Mouse (Mus musculus) MEL (cell line): ENCODE results near the gene Cnn3. TPM values are rescaled to one million over a fixed set of nuclear protein-coding genes. Genes with fewer than 3 reads are reported as not detected.

ENCODE experiments used
- DNase-seq: peaks from one replicate; pipeline ENCODE4 v3.0.0; 2011; ENCODE audit warnings: low read depth, low spot score
- H3K27ac ChIP-seq: 2 replicates; pipeline ENCODE4 v1.5.1; 2012; ENCODE audit warnings: low read depth, mild to moderate bottlenecking, control low read depth, low read length, moderate library complexity; ENCODE audit not compliant: control insufficient read depth
- H3K27me3 ChIP-seq, 2 experiments: fragments of 150-350 bp in 1 of 2; sonication (generic) in 1 of 2; 2 replicates each; pipeline ENCODE4 v1.6.1; 2012; ENCODE audit warnings: low read length in 2 of 2, mild to moderate bottlenecking in 2 of 2, improper control_type of control experiment in 1 of 2, moderate library complexity in 1 of 2; ENCODE audit not compliant: insufficient read depth in 2 of 2, control insufficient read depth in 1 of 2
- H3K36me3 ChIP-seq, 2 experiments: 2 replicates each; pipeline ENCODE4 v1.6.1; 2012 to 2014; ENCODE audit warnings: low read length in 2 of 2, improper control_type of control experiment in 1 of 2, inconsistent platforms in 1 of 2, mild to moderate bottlenecking in 1 of 2; ENCODE audit not compliant: insufficient read depth in 2 of 2, control insufficient read depth in 1 of 2
- H3K4me1 ChIP-seq, 2 experiments: fragments of 150-350 bp in 1 of 2; sonication (generic) in 1 of 2; 2 replicates each; pipeline ENCODE4 v1.6.1; 2012; ENCODE audit warnings: low read length in 2 of 2, improper control_type of control experiment in 1 of 2, mild to moderate bottlenecking in 1 of 2; ENCODE audit not compliant: insufficient read depth in 2 of 2, control insufficient read depth in 1 of 2
- H3K4me3 ChIP-seq, 2 experiments: fragments of 150-350 bp in 1 of 2; sonication (generic) in 1 of 2; 2 replicates each; pipeline ENCODE4 v1.5.1; 2012; ENCODE audit warnings: low read depth in 2 of 2, low read length in 2 of 2, mild to moderate bottlenecking in 2 of 2, moderate library complexity in 2 of 2, control low read depth in 1 of 2, improper control_type of control experiment in 1 of 2; ENCODE audit not compliant: control insufficient read depth in 1 of 2, insufficient read depth in 1 of 2
- H3K79me2 ChIP-seq: 2 replicates; pipeline ENCODE4 v1.6.1; 2012; ENCODE audit warnings: mild to moderate bottlenecking, low read length, moderate library complexity; ENCODE audit not compliant: control insufficient read depth, poor library complexity, insufficient read depth
- H3K9ac ChIP-seq: 2 replicates; pipeline ENCODE4 v1.6.1; 2012; ENCODE audit warnings: low read depth, mild to moderate bottlenecking, control low read depth, low read length, moderate library complexity; ENCODE audit not compliant: control insufficient read depth, poor library complexity, severe bottlenecking
- H3K9me3 ChIP-seq: fragments of 150-350 bp; sonication (generic); replicated peaks from 2 replicates; pipeline ENCODE4 v1.6.1; 2012; ENCODE audit warnings: mild to moderate bottlenecking, low read length, improper control_type of control experiment, moderate library complexity; ENCODE audit not compliant: insufficient read depth
- CHD2 ChIP-seq: IDR thresholded peaks from 2 replicates; pipeline ENCODE4 v1.6.1; 2011; ENCODE audit warnings: low read length, improper control_type of control experiment
- E2F4 ChIP-seq: IDR thresholded peaks from 2 replicates; pipeline ENCODE4 v1.6.1; 2011; ENCODE audit warnings: low read depth, low read length, improper control_type of control experiment, borderline replicate concordance
- ETS1 ChIP-seq: IDR thresholded peaks from 2 replicates; pipeline ENCODE4 v1.6.1; 2012; ENCODE audit warnings: low read depth, mild to moderate bottlenecking, inconsistent platforms, low read length, improper control_type of control experiment, moderate library complexity
- GATA1 ChIP-seq: IDR thresholded peaks from 2 replicates; pipeline ENCODE4 v1.6.1; 2011; ENCODE audit warnings: low read depth, low read length, improper control_type of control experiment
- JUND ChIP-seq: IDR thresholded peaks from 2 replicates; pipeline ENCODE4 v1.6.1; 2011; ENCODE audit warnings: low read depth, mild to moderate bottlenecking, improper control_type of control experiment, low read length
- MAX ChIP-seq: IDR thresholded peaks from 2 replicates; pipeline ENCODE4 v1.6.1; 2011; ENCODE audit warnings: low read length, improper control_type of control experiment
- MYB ChIP-seq: IDR thresholded peaks from 2 replicates; pipeline ENCODE4 v1.6.1; 2011; ENCODE audit warnings: mild to moderate bottlenecking, low read depth, low read length, improper control_type of control experiment
- MYC ChIP-seq: IDR thresholded peaks from 2 replicates; pipeline ENCODE4 v1.6.1; 2011; ENCODE audit warnings: low read depth, mild to moderate bottlenecking, low read length, improper control_type of control experiment, moderate library complexity
- NELFE ChIP-seq: IDR thresholded peaks from 2 replicates; pipeline ENCODE4 v1.6.1; 2011; ENCODE audit warnings: low read depth, low read length, improper control_type of control experiment
- SMC3 ChIP-seq: IDR thresholded peaks from 2 replicates; pipeline ENCODE4 v1.6.1; 2011; ENCODE audit warnings: low read depth, low read length, improper control_type of control experiment
- ZC3H11A ChIP-seq: IDR thresholded peaks from 2 replicates; pipeline ENCODE4 v1.6.1; 2012; ENCODE audit warnings: low read depth, mild to moderate bottlenecking, inconsistent platforms, low read length, improper control_type of control experiment
- ZMIZ1 ChIP-seq: IDR thresholded peaks from 2 replicates; pipeline ENCODE4 v1.6.1; 2012; ENCODE audit warnings: low read depth, mild to moderate bottlenecking, inconsistent platforms, low read length, improper control_type of control experiment, moderate library complexity
- polyA plus RNA-seq, 2 experiments: library from polyadenylated mRNA; stranded (reverse) in 1 of 2; unstranded in 1 of 2; fragments of >175 nt in 1 of 2; fragments of >200 nt in 1 of 2; gene quantifications; 2 replicates each; pipeline versions ENCODE4 v1.2.1 to v1.2.4; 2012; ENCODE audit warnings: low replicate concordance in 2 of 2, low read depth in 1 of 2; ENCODE audit not compliant: insufficient read length in 2 of 2, insufficient read depth in 1 of 2, missing spikeins in 1 of 2
- total RNA-seq: library from RNA; depleted of rRNA; stranded (reverse); fragments of 300-350 nt; gene quantifications from 2 replicates; pipeline ENCODE4 v1.2.3, GENCODE M21; 2012; rRNA removed

Gene Cnn3
- total and polyA plus RNA-seq, 3 experiments = not detected

- H3K27ac ChIP-seq = no peak overlapping the region
- no peak overlapping the region for H3K4me3 ChIP-seq
- TF ChIP-seq ETS1 (no peak), CHD2 (no peak), E2F4 (no peak), NELFE (no peak), MYB (no peak), GATA1 (no peak), ZC3H11A (no peak), SMC3 (no peak), JUND (no peak), ZMIZ1 (no peak)
- no peaks in the 10 kb centered on the region for H3K9me3 ChIP-seq
- no peak for DNase-seq
- H3K9ac ChIP-seq = no peak overlapping the region
- H3K27me3 ChIP-seq = no peaks in the 10 kb centered on the region; a peak in 2 of 4 replicates
- H3K4me1 ChIP-seq = no peaks in the 10 kb centered on the region
- no peaks in the 10 kb centered on the region for H3K79me2 ChIP-seq
- H3K36me3 ChIP-seq = no peaks in the 10 kb centered on the region
These were observed 80.5 kb downstream of the Cnn3 start for GRCm38 (mm10) chr3:121506756-121507155.

- TF ChIP-seq MYC (no peak), MAX (no peak)
- no peaks in the 10 kb centered on the region for H3K4me1 ChIP-seq
These were observed 81.4 kb downstream of the Cnn3 start for GRCm38 (mm10) chr3:121507678-121508077.

More at GRCm38 (mm10) chr3:121507678-121508077, 81.4 kb downstream of the Cnn3 start:
- H3K9ac ChIP-seq = no peak overlapping the region
- no peaks in the 10 kb centered on the region for H3K36me3 ChIP-seq
- no peaks in the 10 kb centered on the region for H3K79me2 ChIP-seq
- no peaks in the 10 kb centered on the region for H3K9me3 ChIP-seq
- no peak for DNase-seq
- H3K27ac ChIP-seq = no peak overlapping the region
- H3K27me3 ChIP-seq = no peaks in the 10 kb centered on the region; a peak in 2 of 4 replicates
- no peak overlapping the region for H3K4me3 ChIP-seq

Other genes with a start within 250 kb of the Cnn3 start
- gene Tmem56, start 143.4 kb upstream of the Cnn3 start, total RNA-seq = 0.20 and 0.39 TPM in 2 replicates
- under 1 TPM in 1 of 2 experiments, not detected in 1; 0.32 TPM for gene Tmem56, start 143.4 kb upstream of the Cnn3 start, polyA plus RNA-seq
- 2.5 and 3.2 TPM in 2 replicates for gene Alg14, start 134.7 kb upstream of the Cnn3 start, total RNA-seq
- 10 to 100 TPM in 1 of 2 experiments, not detected in 1; 20.1 TPM for gene Alg14, start 134.7 kb upstream of the Cnn3 start, polyA plus RNA-seq
- gene Slc44a3, start 105.9 kb downstream of the Cnn3 start, total RNA-seq = 0.08 TPM in 1 of 2 replicates, not detected in the other
- under 1 TPM in 1 of 2 experiments, not detected in 1; 0.11 TPM for gene Slc44a3, start 105.9 kb downstream of the Cnn3 start, polyA plus RNA-seq
- gene 4930432M17Rik, start 244.3 kb downstream of the Cnn3 start, total RNA-seq = not detected in 2 replicates
- not detected for gene 4930432M17Rik, start 244.3 kb downstream of the Cnn3 start, polyA plus RNA-seq